Mouse (Mus musculus): ENCODE results near the gene Gmnn.
A peak's percentile ranks its signal among the peaks of the same experiment; 100 is the strongest.

Gmnn gene

DNA sequence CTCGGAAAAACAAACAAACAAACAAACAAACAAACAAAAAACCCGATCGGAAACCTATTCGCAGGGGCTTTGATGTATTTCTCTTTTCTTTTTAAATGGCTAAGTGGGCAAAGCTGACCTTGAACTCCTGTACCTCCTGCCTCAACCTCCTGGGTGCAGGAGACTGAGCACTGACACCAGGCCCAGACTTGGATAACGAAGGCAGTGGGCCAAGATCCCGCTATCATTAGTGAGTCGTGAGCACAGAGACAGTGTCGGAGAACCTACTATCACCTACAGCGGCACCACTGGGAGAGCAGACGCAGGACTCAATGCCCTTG, 680 bp downstream of the Gmnn start:
- DNase-seq (ENCODE audit: low read depth, low spot score), result no peak

DNA sequence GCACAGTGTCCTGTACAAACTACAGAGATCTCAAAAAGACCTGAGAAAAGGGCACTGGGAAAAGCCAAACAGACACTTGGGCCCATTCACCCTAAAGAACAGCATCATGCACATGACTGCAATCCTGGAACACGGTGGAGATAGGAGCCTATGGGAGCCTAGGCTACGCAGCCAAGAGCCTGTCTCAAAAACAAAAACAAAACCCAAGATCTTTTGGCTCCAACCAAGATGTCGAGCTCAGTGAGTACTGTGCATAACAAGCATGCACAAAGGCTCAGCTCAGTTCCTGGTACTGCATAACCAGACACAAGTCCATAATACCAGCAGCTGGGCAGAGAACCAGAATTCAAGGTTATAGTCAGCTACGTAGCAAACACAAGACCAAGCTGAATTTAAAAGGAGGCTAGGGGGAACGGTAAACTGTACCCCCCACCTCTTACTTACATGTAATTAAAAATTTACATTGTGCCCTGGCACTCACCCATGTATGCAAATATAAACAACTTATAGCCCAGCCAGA, 1.3 kb downstream of the Gmnn start:
- DNase-seq (ENCODE audit: low read depth, low spot score), result no peak

DNA sequence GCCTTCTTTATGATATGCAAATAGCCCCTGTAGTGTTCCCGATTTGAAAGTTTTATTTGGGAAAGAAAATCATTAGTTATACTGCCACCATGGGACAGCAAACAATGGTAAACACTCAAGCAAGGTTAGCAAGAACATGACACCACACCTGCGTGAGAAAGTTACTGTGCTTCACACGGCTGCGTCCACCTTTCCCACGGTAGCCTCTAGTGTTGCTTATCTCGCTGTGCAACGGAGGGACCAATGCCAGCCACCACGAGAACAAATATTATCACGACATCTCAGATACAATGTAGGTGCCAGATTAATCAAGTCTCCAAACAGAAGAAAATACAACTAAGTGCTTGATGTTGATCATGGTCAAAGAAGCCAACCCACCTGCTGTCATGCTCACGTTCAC, 2.3 kb downstream of the Gmnn start:
- no peak for DNase-seq (ENCODE audit: low read depth, low spot score)

DNA sequence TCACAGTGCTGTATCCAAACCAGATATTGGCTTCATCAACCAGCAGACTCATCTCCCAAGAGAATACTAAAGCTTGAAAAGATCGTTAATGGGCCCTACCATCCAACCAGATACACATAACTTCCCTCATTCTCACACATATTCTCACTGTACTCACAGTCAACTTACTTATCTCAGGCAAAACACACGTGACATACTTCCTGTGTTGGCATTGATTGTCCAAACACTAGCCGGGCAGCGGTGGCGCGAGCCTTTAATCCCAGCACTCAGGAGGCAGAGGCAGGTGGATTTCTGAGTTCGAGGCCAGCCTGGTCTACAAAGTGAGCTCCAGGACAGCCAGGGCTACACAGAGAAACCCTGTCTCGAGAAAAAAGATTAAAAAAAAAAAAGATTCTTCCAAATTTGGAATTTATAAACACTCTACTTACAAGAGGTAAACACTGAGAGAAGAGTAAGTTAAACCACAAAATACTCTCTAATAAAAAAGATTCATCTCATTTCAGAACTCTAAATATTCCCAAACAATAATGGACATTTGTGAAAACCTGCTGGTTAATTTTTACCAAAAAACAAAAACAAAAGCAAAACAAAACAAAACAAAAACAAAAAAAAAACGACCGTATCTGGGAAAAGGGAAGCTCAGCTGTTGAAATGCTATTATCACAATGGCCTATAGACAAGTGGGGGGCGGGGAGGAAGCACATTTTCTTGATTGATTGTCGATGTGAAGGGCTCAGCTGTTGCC, 3.7 kb downstream of the Gmnn start:
- DNase-seq (ENCODE audit: low read depth, low spot score), result no peak

DNA sequence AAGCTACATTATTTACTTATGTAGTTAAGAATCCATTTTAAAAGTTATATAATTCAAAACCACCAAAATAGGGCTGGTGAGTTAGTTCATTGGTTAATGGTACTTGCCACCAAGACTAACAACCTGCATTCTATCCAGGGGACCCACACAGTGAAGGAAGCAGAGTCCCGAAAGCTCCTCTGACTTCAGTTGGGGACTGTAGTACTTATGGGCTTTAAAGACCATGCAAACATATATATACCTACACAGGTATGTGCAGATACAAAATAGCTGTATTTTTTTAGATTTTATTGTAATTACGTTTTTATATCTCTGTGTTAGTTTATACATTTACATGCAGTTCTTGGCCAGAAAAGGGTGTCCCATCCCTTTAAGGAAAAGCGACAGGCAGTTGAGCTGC, 5.0 kb downstream of the Gmnn start:
- DNase-seq (ENCODE audit: low read depth, low spot score), result no peak

GRCm38 (mm10) chr13:24751396-24751795, 10.3 kb downstream of the Gmnn start:
- no peak for DNase-seq (ENCODE audit: low read depth, low spot score)

DNA sequence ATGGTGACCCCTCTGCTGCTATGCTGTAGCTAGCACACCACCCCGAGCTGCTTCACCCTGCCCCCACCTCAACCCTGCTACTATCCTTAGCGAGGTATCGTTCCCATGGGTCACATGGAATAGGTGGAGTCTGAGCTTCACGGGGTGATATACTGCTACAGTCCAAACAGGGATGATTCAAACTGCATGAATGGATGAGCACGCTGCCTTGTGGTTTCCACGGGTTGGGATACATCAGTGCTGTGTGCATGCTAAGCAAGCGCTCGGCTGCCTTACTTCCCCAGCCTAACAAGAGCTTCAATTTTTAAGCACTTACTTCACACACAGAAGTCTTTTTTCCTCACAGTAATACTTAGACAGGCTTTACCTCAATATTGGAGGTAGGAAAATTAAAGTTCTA, 10.9 kb downstream of the Gmnn start:
- DNase-seq (ENCODE audit: low read depth, low spot score), result no peak

GRCm38 (mm10) chr13:24747823-24748222, 13.9 kb downstream of the Gmnn start:
- no peak for DNase-seq (ENCODE audit: low read depth, low spot score)

DNA sequence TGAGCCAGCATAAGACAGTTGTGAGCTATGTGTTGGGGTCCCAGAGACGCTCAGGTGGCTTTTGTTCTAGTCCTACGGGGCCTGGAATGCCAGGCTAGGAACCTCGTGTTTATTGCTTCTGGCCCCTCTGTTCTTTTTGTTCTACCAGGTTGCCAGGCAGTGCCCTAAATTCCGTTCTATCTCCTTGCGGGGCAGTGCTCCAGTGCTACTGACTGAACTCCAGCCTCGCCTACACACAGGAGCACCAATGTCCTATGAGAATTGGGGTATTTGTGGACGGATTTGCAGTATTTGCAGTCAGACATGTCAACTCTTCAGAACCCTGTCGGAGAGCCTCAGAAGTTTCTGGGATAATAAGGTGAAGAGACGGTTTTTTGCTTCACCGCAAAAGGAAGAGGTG, 20.7 kb downstream of the Gmnn start, which contains the start of gene Armh2:
Armh2 (plus strand) TSS at position 205 of the 400 bp plus-strand sequence.
- DNase-seq (ENCODE audit: low read depth, low spot score), result no peak

GRCm38 (mm10) chr13:24735608-24736131, 26.1 kb downstream of the Gmnn start:
- DNase-seq (ENCODE audit: low read depth, low spot score), result no peak

DNA sequence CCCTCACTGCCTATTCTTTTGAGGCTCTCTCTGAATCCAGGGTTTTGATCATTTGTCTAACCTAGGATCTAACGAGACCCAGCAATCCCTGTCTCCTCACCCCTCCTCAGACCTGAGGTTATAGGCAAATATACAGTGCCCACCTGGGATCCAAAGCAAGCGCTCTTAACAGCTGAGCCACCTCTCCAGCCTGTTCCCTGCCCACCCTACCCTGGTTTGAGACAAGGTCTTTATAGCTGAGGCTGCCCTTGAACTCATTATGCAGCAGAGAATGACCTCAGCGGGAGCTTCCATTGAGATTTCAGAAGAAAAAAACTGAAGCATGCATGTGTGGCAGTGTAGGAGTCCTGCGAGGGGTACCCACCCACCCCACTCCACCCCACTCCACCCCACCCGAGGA, 27.2 kb downstream of the Gmnn start:
- no peak for DNase-seq (ENCODE audit: low read depth, low spot score)

GRCm38 (mm10) chr13:24729128-24729527, 32.6 kb downstream of the Gmnn start:
- no peak for DNase-seq (ENCODE audit: low read depth, low spot score)

DNA sequence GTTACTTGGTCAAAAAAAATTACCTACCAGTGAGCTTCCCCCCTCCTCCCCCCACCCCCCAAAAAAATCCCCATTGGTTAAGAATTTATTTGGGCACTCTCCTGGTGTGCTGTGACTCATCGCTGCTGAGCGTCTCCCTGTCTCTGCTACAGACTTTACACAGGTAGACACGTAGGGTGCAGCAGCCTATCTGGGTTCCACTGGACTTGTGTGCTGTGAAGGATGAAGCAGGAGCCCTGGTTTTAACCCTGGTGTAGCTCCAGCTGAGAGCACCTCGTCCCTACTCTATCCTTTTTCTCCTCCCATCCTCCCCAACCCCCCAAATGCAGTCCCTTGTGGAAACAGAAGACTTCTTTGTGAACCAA, 37.3 kb downstream of the Gmnn start:
- no peak for DNase-seq (ENCODE audit: low read depth, low spot score)

DNA sequence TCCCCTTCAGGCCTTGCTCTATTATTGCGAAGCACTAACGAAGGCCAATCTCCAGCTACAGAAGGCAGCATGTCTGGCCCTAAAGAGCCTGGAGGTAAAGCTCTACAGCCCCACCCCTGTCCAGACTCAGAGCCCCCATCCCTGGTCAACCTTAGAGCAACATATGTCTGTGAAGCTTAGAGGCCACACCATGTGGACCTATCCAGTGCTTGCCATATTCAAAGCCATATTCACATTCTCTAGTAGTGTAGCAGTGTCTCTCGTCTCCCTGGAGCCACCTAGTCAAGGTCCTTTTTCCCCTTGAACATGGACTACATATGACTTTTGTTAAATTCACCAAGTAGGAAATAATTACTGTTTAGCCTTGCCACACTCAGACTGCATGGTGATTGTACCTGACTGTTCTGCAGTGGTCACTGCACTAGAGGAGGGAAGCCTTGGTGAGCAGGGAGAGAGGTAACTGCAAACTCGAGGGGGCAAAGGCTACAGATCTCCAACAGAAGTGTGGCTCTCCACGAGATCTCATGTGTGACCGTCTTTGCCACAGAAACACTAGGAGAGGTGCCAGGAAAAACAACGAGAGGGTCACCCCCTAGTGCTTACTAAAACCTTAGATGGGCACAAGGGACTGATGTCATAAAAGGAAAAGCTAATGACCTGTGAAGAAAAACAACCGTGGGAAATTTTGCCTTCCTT, 37.9 kb downstream of the Gmnn start:
- DNase-seq (ENCODE audit: low read depth, low spot score), result no peak

- DNase-seq (ENCODE audit: low read depth, low spot score), result no peak
Measured at GRCm38 (mm10) chr13:24721502-24721901, 40.2 kb downstream of the Gmnn start.

GRCm38 (mm10) chr13:24717677-24718076, 44.0 kb downstream of the Gmnn start:
- DNase-seq (ENCODE audit: low read depth, low spot score), result no peak

DNA sequence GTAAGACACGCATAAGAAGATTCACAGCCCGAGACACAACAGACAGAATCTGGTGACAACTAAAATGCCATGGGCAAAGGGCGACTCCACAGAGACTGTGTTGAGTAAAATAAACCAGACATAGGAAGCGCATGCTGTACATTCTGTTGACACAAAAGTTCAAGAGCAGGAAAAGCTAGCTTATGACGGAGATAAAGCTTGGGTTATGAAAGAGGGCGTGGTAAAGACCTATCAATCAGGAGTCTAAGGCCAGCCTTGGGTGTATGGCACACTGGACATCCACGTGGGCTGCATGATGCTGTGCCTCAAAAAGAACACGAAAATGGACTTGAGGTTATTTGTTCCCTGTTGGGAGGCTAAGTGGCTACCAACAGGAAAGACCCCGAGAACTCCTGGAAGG, 45.3 kb downstream of the Gmnn start:
- DNase-seq (ENCODE audit: low read depth, low spot score), result no peak

- no peak for DNase-seq (ENCODE audit: low read depth, low spot score)
Measured at GRCm38 (mm10) chr13:24715601-24716000, 46.1 kb downstream of the Gmnn start.

- DNase-seq (ENCODE audit: low read depth, low spot score), result no peak
Measured at GRCm38 (mm10) chr13:24714360-24714885, 47.3 kb downstream of the Gmnn start.

DNA sequence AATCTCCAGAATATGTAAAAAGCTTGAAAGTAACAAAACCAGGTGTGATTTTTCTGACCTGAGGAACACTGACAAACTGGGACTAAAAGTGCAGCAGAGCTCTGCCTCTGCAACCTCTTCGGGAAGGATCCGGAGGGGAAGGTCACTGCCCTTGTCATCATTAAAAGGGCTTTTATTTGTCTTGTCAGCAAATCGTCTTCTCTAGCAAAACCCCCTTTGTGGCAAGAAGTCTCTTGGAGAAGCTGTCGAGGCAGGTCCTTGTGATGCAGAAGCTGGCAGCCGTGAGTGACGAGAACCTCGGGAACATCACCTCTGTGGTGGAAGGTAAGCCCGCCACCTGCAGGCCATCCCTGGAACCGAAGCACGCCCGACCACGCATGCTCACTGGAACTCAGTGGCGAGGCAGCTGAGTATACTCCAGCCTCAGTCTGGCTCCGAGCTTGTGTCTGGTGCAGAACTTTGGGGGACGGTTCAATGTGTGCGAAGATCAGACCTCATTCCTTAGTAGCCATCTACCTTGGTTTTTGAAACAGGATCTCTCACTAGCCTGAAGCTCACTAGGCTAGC, 48.2 kb downstream of the Gmnn start:
- DNase-seq (ENCODE audit: low read depth, low spot score), result peak; percentile 50

DNA sequence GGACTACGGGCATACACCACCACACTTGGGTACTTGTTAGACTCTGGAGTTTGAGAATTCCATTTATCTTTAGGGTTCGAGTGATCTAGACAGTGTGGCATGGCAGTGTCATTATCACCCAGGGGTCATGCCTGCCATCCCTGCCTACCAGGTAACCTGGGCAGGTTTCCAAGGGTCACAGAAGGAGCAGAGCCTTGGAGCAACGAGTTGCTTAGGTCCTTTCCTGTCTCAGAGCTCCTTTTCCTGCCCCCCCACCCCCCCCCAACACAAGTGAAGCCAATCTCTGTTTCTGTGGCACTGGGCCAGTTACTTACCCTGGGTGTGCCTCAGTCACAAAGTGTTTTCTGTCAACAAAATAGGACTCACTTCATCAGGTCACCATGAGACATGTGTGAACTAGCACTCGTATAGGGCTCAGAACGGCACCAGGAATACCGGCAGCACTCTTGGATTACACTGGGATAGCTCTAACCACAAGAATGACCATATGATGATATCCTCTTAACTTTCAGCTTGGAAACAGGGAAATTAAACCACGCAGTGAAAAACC, 49.1 kb downstream of the Gmnn start:
- no peak for DNase-seq (ENCODE audit: low read depth, low spot score)

DNA sequence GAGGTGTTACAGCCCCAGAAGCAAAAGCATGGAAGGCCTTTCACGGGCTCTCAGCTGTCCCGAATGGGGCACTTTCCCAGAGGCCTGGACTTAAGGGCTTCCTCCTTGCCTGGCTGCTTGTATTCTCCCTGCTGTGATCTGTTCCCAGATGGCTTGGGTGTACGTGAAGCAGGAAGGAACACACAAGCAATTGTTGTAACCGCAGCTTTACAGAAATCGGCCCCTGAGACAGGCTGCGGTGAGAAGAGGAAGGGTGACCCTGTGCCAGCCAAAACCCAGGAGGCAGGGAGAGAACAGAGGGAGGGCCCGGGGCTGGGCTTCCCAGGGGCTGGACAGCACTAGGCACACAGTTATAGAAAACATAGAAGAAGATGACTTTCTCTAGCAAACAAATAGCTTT, 50.8 kb downstream of the Gmnn start:
- no peak for DNase-seq (ENCODE audit: low read depth, low spot score)
